Mouse (Mus musculus): ENCODE data around the gene Smg6. TPM values are rescaled to one million over a fixed set of nuclear protein-coding genes. Genes with fewer than 3 reads are reported as not detected.

Gene Smg6
- total RNA-seq, 2 experiments from 2014 or later, result 22.0 to 22.9 TPM

GRCm38 (mm10) chr11:75031251-75031650, 105.6 kb downstream of the Smg6 start:
- no peak for DNase-seq (ENCODE audit: low spot score in 2 of 2)
- intact Hi-C loops (cut with DNase I), result no loop called here

GRCm38 (mm10) chr11:75032946-75033345, 107.3 kb downstream of the Smg6 start:
- DNase-seq (ENCODE audit: low spot score in 2 of 2), result no peak
- intact Hi-C loops (cut with DNase I), result no loop called here

GRCm38 (mm10) chr11:75033581-75034067, 108.0 kb downstream of the Smg6 start:
- intact Hi-C loops (cut with DNase I), result no loop called here
- no peak for DNase-seq (ENCODE audit: low spot score in 2 of 2)

GRCm38 (mm10) chr11:75034104-75034503, 108.5 kb downstream of the Smg6 start:
- intact Hi-C loops (cut with DNase I), result no loop called here

GRCm38 (mm10) chr11:75044333-75044732, 118.7 kb downstream of the Smg6 start:
- intact Hi-C loops (cut with DNase I), result no loop called here
- no peak for DNase-seq (ENCODE audit: low spot score in 2 of 2)

More at GRCm38 (mm10) chr11:75034104-75034503, 108.5 kb downstream of the Smg6 start:
- no peak for DNase-seq (ENCODE audit: low spot score in 2 of 2)

- intact Hi-C loops (cut with DNase I), result no loop called here
- DNase-seq (ENCODE audit: low spot score in 2 of 2), result no peak
Measured at GRCm38 (mm10) chr11:75045822-75046221, 120.2 kb downstream of the Smg6 start.

GRCm38 (mm10) chr11:75046638-75047037, 121.0 kb downstream of the Smg6 start:
- intact Hi-C loops (cut with DNase I), result no loop called here
- no peak for DNase-seq (ENCODE audit: low spot score in 2 of 2)

GRCm38 (mm10) chr11:75047066-75047465, 121.4 kb downstream of the Smg6 start:
- intact Hi-C loops (cut with DNase I), result no loop called here
- DNase-seq (ENCODE audit: low spot score in 2 of 2), result peak; percentile 57 to 66

GRCm38 (mm10) chr11:75047736-75048407, 122.2 kb downstream of the Smg6 start:
- intact Hi-C loops (cut with DNase I), result no loop called here
- DNase-seq (ENCODE audit: low spot score in 2 of 2), result no peak

- DNase-seq (ENCODE audit: low spot score in 2 of 2), result no peak
Measured at GRCm38 (mm10) chr11:75049146-75049545, 123.5 kb downstream of the Smg6 start.

GRCm38 (mm10) chr11:75049807-75050206, 124.2 kb downstream of the Smg6 start:
- DNase-seq (ENCODE audit: low spot score in 2 of 2), result no peak
- intact Hi-C loops (cut with DNase I), result no loop called here

More at GRCm38 (mm10) chr11:75049146-75049545, 123.5 kb downstream of the Smg6 start:
- intact Hi-C loops (cut with DNase I), result no loop called here

GRCm38 (mm10) chr11:75051239-75051638, 125.6 kb downstream of the Smg6 start:
- no peak for DNase-seq (ENCODE audit: low spot score in 2 of 2)
- intact Hi-C loops (cut with DNase I), result no loop called here

- intact Hi-C loops (cut with DNase I), result no loop called here
Measured at GRCm38 (mm10) chr11:75051712-75052550, 126.3 kb downstream of the Smg6 start.

GRCm38 (mm10) chr11:75053020-75053419, 127.4 kb downstream of the Smg6 start:
- DNase-seq (ENCODE audit: low spot score in 2 of 2), result no peak
- intact Hi-C loops (cut with DNase I), result no loop called here

More at GRCm38 (mm10) chr11:75051712-75052550, 126.3 kb downstream of the Smg6 start:
- no peak for DNase-seq (ENCODE audit: low spot score in 2 of 2)

GRCm38 (mm10) chr11:75053722-75054121, 128.1 kb downstream of the Smg6 start:
- intact Hi-C loops (cut with DNase I), result no loop called here
- no peak for DNase-seq (ENCODE audit: low spot score in 2 of 2)

GRCm38 (mm10) chr11:75054184-75054877, 128.7 kb downstream of the Smg6 start:
- intact Hi-C loops (cut with DNase I), result no loop called here
- DNase-seq (ENCODE audit: low spot score in 2 of 2), result peak; percentile 21 to 34

GRCm38 (mm10) chr11:75054878-75055214, 129.2 kb downstream of the Smg6 start:
- DNase-seq (ENCODE audit: low spot score in 2 of 2), result no peak
- intact Hi-C loops (cut with DNase I), result no loop called here

GRCm38 (mm10) chr11:75062650-75063049, 137.0 kb downstream of the Smg6 start:
- no peak for DNase-seq (ENCODE audit: low spot score in 2 of 2)
- intact Hi-C loops (cut with DNase I), result no loop called here

GRCm38 (mm10) chr11:75064266-75064665, 138.6 kb downstream of the Smg6 start:
- intact Hi-C loops (cut with DNase I), result no loop called here
- no peak for DNase-seq (ENCODE audit: low spot score in 2 of 2)

- intact Hi-C loops (cut with DNase I), result no loop called here
- DNase-seq (ENCODE audit: low spot score in 2 of 2), result no peak
Measured at GRCm38 (mm10) chr11:75071352-75071751, 145.7 kb downstream of the Smg6 start.

Measured in left cerebral cortex, postnatal 14 days (tissue).